Mouse (Mus musculus): ENCODE data around the gene Hs3st2.
A peak's percentile ranks its signal among the peaks of the same experiment; 100 is the strongest.
"Not testable (repeated sequence)": the region's sequence is repeated elsewhere in the genome, so short reads cannot be mapped to it uniquely, and the experiment has no call there.

The Hs3st2 gene

DNA sequence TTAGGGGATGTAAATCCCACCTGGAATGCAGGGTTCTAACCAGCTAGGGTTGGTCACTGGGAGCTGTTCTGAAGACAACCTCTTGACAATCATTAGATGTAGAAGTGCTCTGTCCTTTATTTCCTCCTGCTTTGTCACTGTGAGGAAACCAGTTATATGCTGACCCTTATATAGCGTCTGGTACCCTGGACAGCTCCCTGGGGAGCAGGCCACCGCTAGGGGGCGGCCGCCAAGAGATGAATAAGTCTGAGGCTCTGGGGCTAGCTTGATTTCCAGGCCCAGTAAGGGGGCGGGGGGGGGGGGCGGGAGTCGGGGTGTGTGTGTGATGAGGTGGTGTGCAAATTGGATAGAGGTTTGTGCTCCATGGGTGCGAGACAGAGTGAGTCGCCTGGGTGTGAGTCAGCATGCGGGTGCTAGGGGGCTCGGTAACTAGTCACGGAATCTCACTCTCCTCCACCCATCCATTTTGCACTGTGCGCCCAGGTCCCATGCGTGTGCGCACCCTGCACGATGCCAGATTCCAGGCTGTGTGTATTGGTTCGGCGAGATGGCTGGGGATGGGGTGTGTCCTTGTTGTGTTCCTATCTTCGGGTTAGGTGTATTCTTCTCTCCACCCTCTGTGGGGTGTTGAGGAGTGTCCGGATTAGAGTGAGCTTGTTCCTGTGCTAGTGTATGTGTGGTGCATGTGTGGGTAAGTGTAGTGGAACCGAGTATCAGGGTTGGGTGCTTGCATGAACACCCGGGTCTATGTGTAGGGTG lies at the start of gene Hs3st2:
Gene Hs3st2, plus strand, starts transcription at position 635 of the 759 bp plus-strand sequence.
- DNase-seq = peak; percentile 34

DNA sequence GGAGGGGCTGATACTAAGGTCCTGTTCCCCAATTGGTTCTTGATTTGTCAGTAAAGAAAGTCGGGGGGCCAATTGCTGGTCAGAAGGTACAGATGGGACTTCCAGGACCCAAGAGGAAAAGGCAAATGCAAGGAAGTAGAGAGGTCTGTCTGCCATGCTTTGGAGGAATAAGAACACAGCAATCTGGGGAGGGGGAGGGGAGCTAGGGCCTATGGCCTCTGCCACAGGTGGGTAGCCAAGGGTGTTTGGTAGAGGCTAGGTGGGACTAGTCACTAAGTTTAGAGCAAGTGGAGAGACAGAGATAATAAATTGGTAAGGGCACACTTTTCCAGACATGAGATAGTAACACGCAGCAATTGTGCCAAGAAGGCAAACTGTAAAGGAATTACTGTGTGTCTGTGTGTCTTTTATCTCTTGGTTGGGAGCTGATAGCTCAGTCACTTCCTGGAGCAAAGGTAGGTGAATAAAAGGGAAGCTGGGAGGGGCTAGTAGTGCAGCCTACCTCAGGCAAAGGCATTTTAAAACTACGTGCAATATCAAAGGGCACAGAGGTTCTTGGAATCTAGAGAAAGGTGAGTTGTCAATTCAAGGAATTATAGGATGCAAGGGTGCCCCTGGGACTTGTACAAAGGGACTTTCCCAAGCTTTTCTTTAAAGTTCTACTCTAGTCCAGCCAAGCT lies 43.2 kb upstream of the Hs3st2 start:
- DNase-seq = no peak

DNA sequence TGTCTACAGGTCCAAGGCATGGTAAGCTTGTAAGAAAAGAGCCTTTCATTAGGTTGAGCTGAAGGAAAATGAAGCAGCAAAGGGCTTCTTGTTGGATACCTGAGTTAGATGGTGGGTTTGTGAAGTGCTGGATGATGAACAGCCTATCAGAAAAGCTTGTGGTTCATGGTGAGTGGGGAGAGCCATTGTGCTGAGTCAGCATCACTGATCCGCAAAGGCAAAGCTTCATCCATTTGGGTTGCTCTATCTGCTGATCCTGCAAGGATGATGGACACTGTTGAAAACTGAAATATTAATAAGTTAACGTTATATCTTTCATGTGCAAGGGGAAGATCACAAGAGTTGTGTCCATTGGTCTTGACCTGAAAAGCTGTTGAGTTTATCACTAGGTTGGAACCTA lies 40.0 kb upstream of the Hs3st2 start:
- no peak for DNase-seq

DNA sequence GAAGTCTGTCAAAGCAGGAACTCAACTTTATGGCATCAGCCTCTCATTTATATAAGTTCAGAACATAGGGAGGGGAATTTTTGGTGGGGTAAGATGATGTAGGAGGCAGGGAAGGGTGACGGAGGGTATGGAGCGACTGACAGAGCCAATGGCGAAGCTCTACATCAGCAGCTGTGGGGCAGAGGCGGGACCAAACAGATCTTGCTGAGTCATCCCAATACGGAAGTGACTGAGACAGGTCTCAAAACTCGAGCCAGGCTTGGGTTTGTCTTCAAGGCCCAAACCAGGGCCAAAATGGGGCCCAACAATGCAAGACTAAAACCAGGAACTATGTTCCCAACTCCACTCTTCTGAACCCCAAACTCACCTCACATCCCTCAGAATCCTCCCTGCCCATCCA lies 30.2 kb upstream of the Hs3st2 start:
- DNase-seq = not testable (repeated sequence)

DNA sequence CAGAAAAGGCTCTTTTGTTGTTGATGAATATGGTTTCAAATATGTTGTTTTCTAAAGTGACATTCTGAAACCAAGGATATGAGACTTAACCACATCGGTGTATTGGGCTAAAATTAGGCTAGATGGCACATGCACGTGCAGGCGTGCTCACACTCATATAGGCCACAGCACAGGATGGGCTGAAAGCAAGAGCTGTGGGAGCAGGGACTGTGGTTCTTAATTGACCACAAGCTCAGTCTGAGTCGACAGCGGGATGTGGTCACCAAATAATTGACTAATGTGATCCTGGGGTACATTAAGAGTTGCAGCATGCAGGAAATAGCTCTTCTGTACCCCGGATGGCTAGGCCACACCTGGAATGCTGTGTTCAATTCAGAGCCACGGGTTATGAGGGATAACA lies 26.1 kb upstream of the Hs3st2 start:
- no peak for DNase-seq

DNA sequence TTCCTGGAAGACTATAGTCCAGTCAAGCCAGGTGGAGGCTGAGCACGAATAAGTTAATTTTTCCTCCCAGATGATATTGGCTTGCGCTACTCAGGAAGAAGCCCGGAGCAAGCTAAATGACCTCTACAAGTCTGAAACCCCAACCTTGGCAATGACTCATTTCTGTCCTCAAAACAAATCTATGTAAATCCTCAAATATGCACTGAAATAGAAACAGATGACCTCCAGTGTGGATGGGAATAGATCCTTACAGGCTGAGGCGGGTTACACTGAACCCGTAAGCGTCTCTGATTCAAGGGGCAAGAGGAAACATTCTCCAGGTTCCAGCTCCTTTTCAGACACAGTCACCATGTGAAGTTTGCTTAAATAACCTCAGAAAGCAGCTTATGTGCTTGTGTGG lies 24.5 kb upstream of the Hs3st2 start:
- no peak for DNase-seq

DNA sequence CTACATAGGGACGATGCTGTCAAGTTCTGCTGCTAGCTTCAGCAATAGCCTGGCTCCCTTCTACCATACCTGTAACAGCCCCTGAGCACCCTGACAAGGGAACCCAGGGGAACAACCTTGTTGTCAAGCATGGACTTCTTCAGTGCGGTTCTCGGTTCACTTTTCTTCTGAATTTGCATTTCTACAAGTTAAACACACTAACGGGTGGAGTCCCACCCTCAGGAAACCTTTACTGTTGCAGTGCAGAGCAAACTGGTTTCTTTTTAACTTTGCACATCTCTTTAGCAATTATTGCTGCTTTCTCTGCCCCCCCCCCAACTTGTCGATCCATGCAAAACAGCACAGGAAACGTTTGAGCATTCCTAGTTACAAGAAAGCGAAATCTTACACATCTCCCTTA lies 19.7 kb upstream of the Hs3st2 start:
- no peak for DNase-seq

DNA sequence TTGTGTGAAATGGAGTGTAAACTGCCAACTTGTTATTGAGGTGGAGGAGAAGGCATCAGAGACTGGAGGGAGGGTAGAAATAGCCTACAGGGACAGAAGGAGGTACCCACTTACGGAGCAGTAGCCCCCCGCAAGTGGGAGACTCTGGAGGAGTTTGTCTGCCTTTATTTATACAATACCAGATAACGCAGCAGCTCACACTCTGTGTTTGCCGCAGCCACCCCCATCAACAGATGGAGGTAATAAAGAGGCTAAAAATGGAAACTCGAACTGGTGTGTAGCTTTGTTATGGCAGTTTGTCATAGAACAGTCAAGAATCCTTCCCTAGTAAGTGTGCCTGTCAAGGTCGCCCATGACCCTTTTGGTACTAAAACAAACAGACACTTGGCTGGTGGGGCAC lies 16.2 kb upstream of the Hs3st2 start:
- DNase-seq = no peak

DNA sequence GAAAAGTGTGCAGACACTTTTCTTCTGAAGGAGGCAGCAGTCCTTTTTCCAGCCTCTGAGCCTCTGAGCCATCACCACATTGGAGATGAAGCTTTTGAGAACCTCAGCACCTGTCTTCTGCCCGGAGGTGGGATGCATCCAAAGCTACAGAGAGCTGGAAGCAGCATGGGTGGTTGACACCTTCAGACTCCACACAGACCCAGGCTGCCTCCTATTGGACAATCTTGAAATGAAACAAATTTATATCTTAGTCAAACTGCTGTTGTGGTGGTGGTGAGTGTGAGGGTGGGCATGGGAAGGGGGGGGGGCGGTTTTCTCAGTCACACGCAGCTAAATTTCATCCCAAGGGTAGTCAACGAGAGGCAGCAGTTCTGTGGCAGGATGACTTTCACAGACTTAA lies 12.7 kb upstream of the Hs3st2 start:
- no peak for DNase-seq

DNA sequence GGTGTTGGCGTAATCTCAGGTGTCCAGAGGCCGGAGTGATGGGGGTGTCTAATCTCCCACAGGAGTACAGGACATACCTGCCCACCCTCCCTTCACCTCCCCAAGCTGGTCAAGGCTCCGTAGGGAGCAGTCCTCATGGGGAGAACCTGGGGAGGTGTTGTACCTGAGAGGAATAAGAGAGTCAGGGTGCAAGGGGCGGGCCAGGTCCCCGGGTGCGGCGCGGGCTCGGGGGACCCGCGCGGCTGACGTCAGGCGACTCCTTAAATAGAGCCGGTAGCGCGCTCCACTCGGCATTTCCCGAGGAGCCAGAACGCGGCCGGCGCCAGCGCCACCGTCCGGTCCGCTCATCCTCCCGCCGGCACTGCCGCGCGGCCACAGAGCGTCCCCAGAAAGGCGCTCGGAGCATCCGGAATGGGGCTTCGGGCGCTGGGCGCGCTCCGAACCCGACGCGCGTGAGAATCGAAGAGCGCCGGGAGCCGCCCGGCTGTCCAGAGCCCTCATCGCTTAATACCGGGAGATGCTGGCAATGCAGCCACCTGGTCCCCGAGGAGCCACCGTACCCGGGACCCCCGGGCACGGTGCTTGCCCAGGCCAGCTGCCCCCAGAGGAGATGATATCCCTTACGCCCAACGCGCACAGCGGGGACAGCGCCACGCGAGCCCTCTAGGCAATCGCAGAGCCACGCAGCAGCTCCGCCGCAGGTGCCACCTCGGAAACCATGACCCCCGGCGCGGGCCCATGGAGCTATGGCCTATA lies 503 bp downstream of the Hs3st2 start:
- no peak for DNase-seq

DNA sequence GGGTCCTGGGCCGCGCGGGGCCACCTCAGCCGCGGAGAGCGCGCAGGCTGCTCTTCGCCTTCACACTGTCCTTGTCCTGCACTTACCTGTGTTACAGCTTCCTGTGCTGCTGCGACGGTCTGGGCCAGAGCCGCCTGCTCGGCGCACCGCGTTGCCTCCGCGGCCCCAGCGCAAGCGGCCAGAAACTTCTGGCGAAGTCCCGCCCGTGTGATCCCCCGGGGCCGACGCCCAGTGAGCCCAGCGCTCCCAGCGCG lies 1.0 kb downstream of the Hs3st2 start:
- DNase-seq = no peak

DNA sequence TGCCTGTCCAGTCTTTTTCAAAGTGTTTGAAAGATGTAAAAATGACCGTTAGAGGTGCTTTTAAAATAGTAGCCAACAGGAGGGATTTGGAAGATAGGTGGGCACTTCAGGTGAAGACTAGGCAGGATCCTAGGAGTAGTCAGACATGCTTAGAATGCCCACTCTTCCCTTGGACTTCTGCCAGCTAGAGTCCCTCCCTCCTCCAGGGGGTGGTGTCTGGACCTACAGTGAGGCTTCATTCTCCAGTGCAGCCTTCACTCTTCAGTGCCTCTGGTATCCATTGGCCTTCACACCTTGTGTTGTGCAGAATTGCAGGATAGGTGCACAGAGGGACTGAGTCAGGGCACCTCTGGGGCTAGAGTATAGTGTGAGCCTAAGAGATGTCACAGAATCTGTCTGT lies 2.2 kb downstream of the Hs3st2 start:
- DNase-seq = no peak

DNA sequence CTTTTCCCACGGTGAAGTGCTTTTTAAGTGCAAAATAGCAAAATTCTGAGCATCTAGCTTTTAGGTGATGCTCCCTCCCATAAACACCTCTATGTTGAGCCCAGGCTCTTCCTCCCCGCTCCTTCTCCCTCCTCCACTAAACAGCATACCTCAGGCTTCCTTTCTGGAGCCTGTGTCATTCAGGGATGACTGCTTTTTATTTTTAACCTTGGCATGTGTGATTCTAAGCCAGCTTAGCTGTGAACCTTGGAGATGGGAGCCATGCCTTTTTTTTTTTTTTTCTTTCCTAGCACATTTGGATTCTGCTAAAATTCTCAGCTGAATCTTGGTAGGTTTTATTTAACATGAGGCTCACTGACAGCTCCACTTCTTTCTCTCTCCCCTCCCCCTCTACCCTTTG lies 3.2 kb downstream of the Hs3st2 start:
- DNase-seq = no peak

DNA sequence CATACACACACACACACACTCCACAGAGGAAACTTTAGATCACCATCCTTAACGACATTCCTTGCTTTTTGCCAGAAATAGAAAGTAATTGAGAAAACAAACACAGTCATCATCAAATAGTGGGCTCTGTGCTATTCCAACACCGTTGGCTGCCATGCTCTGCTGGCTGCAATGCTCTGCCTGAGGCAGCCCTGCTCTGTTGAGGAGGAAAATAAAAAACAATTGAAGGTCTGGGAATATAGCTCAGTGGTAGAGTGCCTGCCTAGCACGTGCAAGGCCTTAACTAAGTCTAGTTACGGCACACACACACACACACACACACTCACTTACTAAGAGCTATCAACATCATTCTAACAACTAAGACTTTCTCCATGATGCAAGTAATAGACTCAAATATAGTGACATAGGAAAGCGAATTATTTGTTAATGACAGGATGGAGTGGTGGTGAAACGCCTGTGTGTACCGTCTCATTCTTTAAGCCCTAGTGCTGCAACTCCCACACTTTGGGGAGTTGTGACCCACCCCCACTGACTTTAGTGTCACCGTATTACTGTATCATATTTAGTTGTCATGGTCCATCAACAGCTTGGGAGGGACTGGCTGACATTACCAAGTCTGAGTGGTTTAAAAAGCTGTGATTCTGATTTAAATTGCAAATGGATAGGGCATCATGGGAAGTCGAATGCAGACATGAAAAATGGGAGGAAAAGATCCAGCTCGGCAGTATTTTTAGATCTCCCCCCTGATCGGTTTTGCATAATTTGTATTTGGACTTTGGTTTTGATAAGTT lies 19.3 kb downstream of the Hs3st2 start:
- DNase-seq = no peak

DNA sequence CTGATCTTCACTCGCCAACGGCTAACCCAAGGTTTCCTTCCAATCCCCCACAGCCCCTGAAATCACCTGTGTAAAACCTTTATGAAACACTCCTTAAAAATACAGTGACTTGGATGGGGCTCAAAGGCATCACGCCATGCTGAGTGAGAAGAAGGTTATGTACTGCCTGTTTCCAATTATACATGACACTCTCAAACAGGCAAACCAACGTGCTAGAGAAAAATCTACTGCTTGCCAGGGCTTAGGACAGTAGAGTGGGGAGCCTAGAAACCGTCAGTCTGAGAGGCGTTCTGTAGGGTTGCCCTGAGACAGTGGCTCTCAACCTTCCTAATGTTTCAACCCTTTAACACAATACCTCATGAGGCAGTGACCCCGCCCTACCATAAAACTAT lies 19.8 kb downstream of the Hs3st2 start:
- no peak for DNase-seq

DNA sequence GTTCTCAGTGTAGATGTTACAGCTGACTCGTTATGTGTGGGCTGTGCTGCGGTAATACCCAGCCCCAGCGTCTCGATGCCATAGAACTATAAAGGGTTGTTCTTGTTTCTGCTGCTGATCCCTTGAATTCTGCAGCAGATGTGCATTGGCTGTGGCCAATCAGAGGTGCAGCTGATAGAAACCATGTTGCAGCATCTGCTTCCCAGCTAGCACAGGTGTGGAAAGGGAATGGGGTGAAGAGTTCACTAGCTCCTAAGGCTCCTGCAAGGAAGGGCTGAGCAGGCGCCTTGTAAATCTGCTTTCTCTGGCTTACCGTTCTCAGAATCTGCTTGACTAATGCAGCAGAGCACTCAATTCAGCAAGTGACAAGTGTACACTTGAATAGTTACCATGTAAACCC lies 45.2 kb downstream of the Hs3st2 start:
- DNase-seq = no peak

DNA sequence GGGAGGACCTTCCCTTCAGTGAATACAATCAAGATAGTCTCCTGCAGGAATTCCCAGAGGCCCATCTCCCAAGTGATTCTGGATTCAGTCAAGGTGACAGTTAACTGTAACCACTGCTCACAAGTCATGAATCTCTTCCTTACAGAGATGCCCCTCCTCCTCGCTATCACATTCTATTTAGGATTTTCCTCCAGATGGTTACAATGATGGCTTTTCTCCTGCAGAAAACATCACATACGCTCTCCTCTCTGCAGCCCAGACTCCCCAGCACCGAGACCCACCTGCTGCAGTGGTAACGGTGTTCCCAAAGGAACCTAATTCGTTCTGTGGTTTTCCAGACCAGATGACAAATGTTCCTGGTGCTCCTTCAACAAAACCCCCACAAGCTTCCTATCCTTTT lies 49.5 kb downstream of the Hs3st2 start:
- no peak for DNase-seq

DNA sequence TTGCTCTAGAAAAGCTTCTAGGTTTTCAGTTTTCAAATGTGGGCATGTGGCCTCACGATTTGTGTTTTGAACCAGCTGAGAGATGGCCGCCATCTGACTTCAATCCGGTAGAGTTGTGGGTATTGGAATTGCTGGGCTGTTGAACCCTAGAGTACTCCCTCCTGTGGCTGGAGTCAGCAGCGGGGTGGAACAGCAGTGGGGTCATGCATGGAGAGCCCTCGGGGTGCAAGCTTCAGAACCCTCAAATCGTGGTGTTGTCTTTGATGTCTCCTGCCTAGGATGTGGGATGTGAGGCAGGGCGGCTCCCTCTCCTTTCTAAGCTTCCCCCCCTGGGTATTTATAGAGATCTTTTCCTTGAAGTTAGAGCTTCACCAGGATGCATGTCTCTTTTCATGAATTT lies 52.7 kb downstream of the Hs3st2 start:
- no peak for DNase-seq

DNA sequence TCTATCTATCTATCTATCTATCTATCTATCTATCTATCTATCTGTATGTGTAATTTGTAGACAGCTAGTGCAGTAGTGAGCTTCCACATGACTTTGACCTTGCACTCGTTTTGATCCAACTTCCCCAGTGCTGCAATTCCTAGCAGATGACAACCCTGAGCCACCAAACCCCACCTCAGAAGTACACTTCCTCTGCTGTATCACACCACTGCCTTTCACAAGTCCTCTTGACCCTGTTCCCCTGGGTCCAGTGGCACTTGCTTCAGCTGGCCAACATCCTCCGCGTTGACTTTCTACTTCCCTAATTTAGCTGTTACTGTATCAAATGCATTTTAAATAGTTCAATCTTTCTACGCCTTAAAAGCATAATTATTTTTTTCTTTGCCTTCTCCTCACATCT lies 54.6 kb downstream of the Hs3st2 start:
- peak; percentile 20 for DNase-seq

DNA sequence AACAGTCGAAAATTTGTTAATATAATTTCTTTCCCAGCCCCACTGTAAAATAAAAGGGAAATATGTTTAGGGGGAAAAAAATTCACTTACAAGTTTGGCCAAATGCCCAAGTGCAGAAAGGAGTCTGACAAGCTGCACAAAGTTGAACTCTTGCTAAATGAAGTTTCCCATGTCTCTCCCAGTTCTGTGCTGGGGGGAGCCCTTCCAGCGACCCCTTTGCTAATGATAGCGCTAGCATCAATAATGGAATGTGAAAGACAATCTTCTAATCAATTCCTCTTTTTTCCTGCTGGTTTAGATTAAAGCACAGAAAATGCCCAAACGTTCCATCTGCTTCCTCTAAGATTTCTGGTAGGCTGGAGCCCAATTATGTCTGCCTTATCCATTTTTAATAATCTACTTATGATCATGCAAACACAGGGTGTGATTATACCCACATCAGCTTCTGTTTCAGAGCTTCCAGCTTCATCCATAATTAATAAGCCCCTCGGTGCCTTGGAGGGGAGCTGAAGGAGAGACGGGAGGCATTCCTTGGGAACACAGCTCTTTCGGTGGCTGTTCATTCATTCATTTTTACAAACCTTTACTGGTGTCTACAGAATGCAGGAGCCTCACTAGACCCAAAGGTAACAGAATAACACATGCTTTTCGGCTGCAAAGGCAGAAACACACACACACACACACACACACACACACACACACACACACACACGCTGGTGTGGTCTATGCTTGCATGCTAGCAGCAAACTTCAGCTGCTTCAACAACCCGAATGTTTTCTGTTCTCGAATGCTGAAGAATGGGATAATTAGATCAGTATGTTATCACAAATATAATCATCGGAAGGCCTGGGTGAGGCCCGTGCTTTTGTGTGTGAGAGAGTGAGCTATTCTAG lies 59.5 kb downstream of the Hs3st2 start:
- DNase-seq = no peak

DNA sequence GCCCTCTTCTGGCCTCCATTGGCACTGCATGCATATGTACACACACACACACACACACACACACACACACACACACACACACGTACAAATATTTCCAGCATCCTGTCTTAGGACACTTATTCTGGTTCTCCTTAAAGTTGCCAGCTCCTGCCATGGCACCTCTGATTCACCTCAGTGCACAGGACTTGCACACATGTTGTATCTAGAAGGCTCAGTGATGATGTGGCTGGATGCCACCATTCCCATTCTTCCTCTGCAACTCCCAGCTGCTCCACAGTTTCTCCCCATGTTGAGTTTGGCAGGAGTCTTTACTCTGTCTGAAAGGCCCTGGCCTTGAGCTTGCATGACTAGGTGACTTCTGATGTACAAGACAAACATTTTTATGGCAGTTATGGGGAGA lies 65.1 kb downstream of the Hs3st2 start:
- DNase-seq = no peak

DNA sequence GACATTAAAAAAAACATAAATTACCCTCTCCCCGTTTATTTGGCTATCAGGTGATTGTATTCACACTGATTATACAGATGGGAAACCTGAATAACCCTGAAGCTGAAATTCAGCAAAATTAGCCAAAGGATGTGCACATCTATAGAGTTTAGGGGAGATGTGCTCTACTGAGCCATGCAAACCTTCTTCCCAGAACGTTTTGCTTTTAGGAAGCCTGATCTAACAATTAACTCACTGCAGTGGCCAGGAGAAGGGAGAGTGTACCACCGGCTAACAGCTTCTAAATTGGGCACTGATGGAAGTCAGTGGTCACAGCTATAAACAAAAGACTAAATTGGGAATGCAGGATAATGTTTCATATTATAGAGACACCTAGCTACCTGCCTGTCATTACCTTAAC lies 66.4 kb downstream of the Hs3st2 start:
- DNase-seq = no peak

DNA sequence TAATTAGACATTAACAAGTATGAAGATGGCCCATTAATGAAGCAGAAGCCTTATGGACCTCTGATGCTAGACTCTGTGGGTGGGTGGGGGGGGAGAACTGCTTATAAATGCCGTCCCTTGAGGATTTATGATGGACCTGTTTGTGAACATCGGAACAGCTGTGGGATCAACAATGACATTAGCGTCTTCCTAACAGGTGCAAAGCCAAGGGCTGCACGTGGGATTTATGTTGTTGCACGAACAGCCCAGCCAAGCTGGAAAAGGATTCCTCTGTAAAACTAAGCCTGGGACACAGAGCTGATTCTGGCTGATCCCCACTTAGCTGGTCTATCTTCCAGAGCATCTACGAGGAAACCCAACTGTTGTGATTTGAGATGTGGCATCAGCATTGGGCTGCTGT lies 69.0 kb downstream of the Hs3st2 start:
- DNase-seq = no peak
